Mouse (Mus musculus): ENCODE results near the gene Hdac4. TPM values are rescaled to one million over a fixed set of nuclear protein-coding genes. Genes with fewer than 3 reads are reported as not detected.

Hdac4 gene
- polyA plus RNA-seq, 1 experiment from 2014 or later: 15.4 TPM

DNA sequence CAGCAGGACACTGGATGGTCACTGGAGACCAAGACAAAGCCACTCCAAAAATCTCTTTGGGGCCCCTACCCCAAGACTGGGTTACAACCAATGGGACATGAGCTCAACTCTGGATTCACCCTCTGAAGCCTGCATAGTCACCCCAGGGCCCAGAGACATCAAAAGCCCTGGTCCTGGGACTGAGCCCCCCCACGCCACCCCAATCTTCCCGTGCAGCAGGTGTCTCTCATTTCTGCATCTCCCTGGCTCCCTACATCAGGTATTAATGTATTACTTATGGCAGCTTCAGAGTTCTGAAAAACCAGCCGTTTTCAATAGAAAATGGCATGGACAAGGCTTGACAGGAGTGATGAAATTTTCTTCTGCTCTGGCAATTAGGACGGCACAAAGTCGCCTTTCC is 17.9 kb downstream of the Hdac4 start:
- no peak for ATAC-seq (ENCODE audit: insufficient number of reproducible peaks, insufficient read depth, low FRiP score, low read depth)
- Histone ChIP-seq H3K4me2 (ENCODE audit: low read length) (0 out of 2 replicates have a peak overlapping the region, but pooled peaks have one; percentile 82), H3K27ac (replicated peaks in 1 of 2; ENCODE audit: control insufficient read depth in 1 of 2, insufficient read depth in 1 of 2, low read depth in 2 of 2, low read length in 2 of 2) (peak overlapping the region; percentile 12 to 25; a peak in 2 of 4 replicates), H3K9me3 (ENCODE audit: control insufficient read depth, low read length) (no peaks in the 10 kb centered on the region), H3K9ac (ENCODE audit: low read length) (0 out of 2 replicates have a peak overlapping the region, but pooled peaks have one; percentile 45), H3K4me1 (ENCODE audit: control insufficient read depth in 2 of 2, insufficient read depth in 2 of 2, low read length in 2 of 2) (peaks cover 14 to 39% of the 10 kb centered on the region in 2 experiments), H3K27me3 (ENCODE audit: control insufficient read depth, insufficient read depth, low read length) (no peaks in the 10 kb centered on the region), H3K4me3 (ENCODE audit: control insufficient read depth in 1 of 2, insufficient read depth in 1 of 2, low read depth in 1 of 2, low read length in 2 of 2) (no peak overlapping the region), H3K36me3 (ENCODE audit: control insufficient read depth, insufficient read depth, low read length) (no peaks in the 10 kb centered on the region)
- 78% methylated on average over 5 of the region's 5 CpGs for WGBS

DNA sequence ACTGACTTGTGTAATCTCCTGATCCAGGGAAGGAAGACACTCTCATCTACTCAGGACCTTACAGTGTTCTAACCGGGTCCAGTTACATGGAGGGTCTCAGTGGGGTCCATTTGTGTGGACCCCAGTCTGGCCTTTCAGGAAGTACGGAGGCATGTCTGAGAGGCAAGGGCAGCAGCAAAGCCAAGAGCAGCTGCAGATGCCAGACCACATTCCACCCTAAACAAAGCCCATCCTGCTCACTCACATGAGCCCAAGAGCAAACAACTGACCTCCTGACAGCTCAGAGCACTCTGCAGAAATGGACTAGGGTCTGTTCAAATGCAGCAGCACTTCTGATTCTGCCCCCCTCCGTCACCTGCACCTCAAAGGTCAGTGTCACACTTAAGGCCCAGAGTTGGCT is 18.3 kb downstream of the Hdac4 start:
- WGBS: 54% methylated on average over 3 of the region's 3 CpGs
- Histone ChIP-seq H3K4me3 (ENCODE audit: control insufficient read depth in 1 of 2, insufficient read depth in 1 of 2, low read depth in 1 of 2, low read length in 2 of 2) (no peak overlapping the region), H3K4me1 (ENCODE audit: control insufficient read depth in 2 of 2, insufficient read depth in 2 of 2, low read length in 2 of 2) (peaks cover 14 to 43% of the 10 kb centered on the region in 2 experiments), H3K9me3 (ENCODE audit: control insufficient read depth, low read length) (no peaks in the 10 kb centered on the region), H3K36me3 (ENCODE audit: control insufficient read depth, insufficient read depth, low read length) (no peaks in the 10 kb centered on the region), H3K4me2 (ENCODE audit: low read length) (no peak overlapping the region), H3K9ac (ENCODE audit: low read length) (0 out of 2 replicates have a peak overlapping the region, but pooled peaks have one; percentile 21), H3K27me3 (ENCODE audit: control insufficient read depth, insufficient read depth, low read length) (no peaks in the 10 kb centered on the region), H3K27ac (replicated peaks in 1 of 2; ENCODE audit: control insufficient read depth in 1 of 2, insufficient read depth in 1 of 2, low read depth in 2 of 2, low read length in 2 of 2) (peak overlapping the region; percentile 12 to 25; a peak in 2 of 4 replicates)
- no peak for ATAC-seq (ENCODE audit: insufficient number of reproducible peaks, insufficient read depth, low FRiP score, low read depth)

DNA sequence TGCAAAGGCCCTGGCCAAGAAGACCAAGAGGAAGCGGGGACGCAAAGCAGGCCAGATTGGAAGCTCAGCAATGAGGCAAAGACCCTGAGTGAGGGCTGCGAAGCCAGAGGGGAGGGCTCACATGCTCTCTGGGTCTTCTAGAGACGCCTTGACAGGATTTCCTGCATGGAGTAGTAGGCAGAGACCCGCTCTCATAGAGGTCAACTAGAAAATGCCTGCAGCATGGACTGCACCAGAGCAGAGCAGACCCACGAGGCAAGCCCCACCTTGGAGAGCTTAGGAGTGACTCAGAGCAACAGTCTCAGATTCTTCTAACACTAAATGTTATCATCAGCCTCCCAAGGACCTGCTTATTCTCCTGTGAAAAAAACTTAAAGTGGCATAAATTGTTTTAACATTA is 20.2 kb downstream of the Hdac4 start:
- Histone ChIP-seq H3K4me3 (ENCODE audit: control insufficient read depth in 1 of 2, insufficient read depth in 1 of 2, low read depth in 1 of 2, low read length in 2 of 2) (no peak overlapping the region), H3K36me3 (ENCODE audit: control insufficient read depth, insufficient read depth, low read length) (no peaks in the 10 kb centered on the region), H3K9me3 (ENCODE audit: control insufficient read depth, low read length) (no peaks in the 10 kb centered on the region), H3K4me1 (ENCODE audit: control insufficient read depth in 2 of 2, insufficient read depth in 2 of 2, low read length in 2 of 2) (peaks cover 14 to 44% of the 10 kb centered on the region in 2 experiments), H3K4me2 (ENCODE audit: low read length) (no peak overlapping the region), H3K27ac (replicated peaks in 1 of 2; ENCODE audit: control insufficient read depth in 1 of 2, insufficient read depth in 1 of 2, low read depth in 2 of 2, low read length in 2 of 2) (no peak overlapping the region), H3K27me3 (ENCODE audit: control insufficient read depth, insufficient read depth, low read length) (no peaks in the 10 kb centered on the region), H3K9ac (ENCODE audit: low read length) (no peak overlapping the region)
- ATAC-seq (ENCODE audit: insufficient number of reproducible peaks, insufficient read depth, low FRiP score, low read depth): no peak
- 75% methylated on average over 6 of the region's 6 CpGs for WGBS

DNA sequence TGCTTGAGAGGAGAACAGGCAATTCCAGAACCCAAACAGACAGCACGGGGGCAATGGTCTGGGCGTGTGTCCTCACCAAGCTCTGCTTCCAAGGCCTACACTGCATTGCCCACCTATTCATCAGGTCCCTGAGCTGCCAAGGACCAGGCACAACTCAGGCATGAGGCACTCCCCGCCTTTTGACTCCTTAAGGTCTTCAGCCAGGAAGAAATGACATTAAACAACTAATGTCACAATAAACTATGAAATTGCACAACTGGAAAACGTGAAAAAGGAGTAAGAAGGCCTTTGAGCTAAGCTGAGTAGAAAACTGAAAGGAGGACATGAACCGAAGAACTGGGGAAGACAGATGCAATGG is 20.6 kb downstream of the Hdac4 start:
- Histone ChIP-seq H3K4me3 (ENCODE audit: control insufficient read depth in 1 of 2, insufficient read depth in 1 of 2, low read depth in 1 of 2, low read length in 2 of 2) (no peak overlapping the region), H3K4me1 (ENCODE audit: control insufficient read depth in 2 of 2, insufficient read depth in 2 of 2, low read length in 2 of 2) (peaks cover 14 to 44% of the 10 kb centered on the region in 2 experiments), H3K36me3 (ENCODE audit: control insufficient read depth, insufficient read depth, low read length) (no peaks in the 10 kb centered on the region), H3K9me3 (ENCODE audit: control insufficient read depth, low read length) (no peaks in the 10 kb centered on the region), H3K9ac (ENCODE audit: low read length) (no peak overlapping the region), H3K4me2 (ENCODE audit: low read length) (no peak overlapping the region), H3K27me3 (ENCODE audit: control insufficient read depth, insufficient read depth, low read length) (no peaks in the 10 kb centered on the region), H3K27ac (replicated peaks in 1 of 2; ENCODE audit: control insufficient read depth in 1 of 2, insufficient read depth in 1 of 2, low read depth in 2 of 2, low read length in 2 of 2) (no peak overlapping the region)
- no peak for ATAC-seq (ENCODE audit: insufficient number of reproducible peaks, insufficient read depth, low FRiP score, low read depth)
- WGBS: 86% methylated on average over 5 of the region's 5 CpGs

DNA sequence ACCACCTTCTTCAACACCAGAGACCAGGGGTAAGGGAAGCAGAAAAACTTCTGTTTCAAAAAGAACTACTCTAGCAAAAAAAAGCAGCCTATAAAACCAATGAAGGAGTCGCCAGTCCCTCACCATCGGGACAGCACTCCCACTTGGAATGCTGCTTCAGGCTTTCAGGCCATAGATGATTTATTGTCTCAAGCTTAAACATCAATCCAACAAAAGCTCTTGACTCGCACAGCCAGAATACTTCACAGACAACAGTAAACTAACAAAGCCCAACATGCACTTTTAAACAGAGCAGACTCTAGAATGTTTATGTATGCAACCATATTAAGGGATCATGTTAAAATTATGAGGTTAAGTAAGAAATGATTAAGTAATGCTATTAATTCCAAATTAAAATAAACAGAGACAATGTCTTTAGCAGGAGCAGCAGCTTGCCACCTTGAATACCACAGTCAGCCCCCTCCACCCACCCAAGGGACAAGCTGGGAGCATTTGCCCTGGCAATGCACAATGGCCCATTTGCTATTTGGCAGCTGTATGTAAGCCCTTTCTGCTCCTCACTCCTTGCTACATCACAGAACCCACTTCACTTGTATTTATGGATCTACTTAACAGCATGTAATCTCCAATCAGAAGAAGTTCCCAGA is 21.1 kb downstream of the Hdac4 start:
- Histone ChIP-seq H3K4me1 (ENCODE audit: control insufficient read depth in 2 of 2, insufficient read depth in 2 of 2, low read length in 2 of 2) (peaks cover 14 to 44% of the 10 kb centered on the region in 2 experiments), H3K27me3 (ENCODE audit: control insufficient read depth, insufficient read depth, low read length) (no peaks in the 10 kb centered on the region), H3K27ac (replicated peaks in 1 of 2; ENCODE audit: control insufficient read depth in 1 of 2, insufficient read depth in 1 of 2, low read depth in 2 of 2, low read length in 2 of 2) (no peak overlapping the region), H3K4me3 (ENCODE audit: control insufficient read depth in 1 of 2, insufficient read depth in 1 of 2, low read depth in 1 of 2, low read length in 2 of 2) (no peak overlapping the region), H3K9ac (ENCODE audit: low read length) (no peak overlapping the region), H3K4me2 (ENCODE audit: low read length) (no peak overlapping the region), H3K36me3 (ENCODE audit: control insufficient read depth, insufficient read depth, low read length) (no peaks in the 10 kb centered on the region), H3K9me3 (ENCODE audit: control insufficient read depth, low read length) (no peaks in the 10 kb centered on the region)
- ATAC-seq (ENCODE audit: insufficient number of reproducible peaks, insufficient read depth, low FRiP score, low read depth): no peak
- 75% methylated on average over 3 of the region's 3 CpGs for WGBS

DNA sequence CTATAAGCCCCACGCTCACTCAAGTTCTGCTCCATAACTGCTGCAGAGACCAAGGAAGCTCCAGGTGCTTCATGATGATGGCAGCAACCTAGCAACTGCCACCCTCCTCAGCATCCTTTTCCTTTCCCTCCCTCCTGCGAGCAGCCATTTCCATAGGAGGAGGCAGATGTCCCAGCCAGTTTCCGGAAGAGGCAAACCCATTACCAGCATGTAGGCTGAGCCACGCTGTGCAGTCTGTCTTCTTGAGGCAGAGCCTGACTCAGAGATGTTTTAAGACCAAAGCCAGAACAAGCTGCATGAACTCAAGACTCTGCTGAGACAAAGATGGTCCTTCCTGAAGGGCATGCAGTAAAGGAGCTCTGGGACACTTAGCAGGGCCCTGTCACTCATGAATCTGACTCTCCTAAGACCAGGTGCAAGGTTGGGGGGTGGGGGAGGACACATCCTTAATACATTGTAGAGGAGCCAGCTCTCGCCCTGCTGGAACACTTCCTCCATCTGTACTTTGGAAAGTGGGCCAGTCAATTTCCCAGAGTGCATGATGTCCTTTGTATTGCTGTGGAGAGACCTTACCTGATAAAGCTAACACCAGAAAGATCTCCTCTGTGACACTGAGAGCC is 24.8 kb downstream of the Hdac4 start:
- no peak overlapping the region for H3K27ac ChIP-seq (replicated peaks in 1 of 2; ENCODE audit: control insufficient read depth in 1 of 2, insufficient read depth in 1 of 2, low read depth in 2 of 2, low read length in 2 of 2)
- no peak overlapping the region for H3K4me3 ChIP-seq (ENCODE audit: control insufficient read depth in 1 of 2, insufficient read depth in 1 of 2, low read depth in 1 of 2, low read length in 2 of 2)
- H3K9ac ChIP-seq (ENCODE audit: low read length): no peak overlapping the region
- H3K9me3 ChIP-seq (ENCODE audit: control insufficient read depth, low read length): no peaks in the 10 kb centered on the region
- 87% methylated on average over 5 of the region's 5 CpGs for WGBS
- H3K27me3 ChIP-seq (ENCODE audit: control insufficient read depth, insufficient read depth, low read length): no peaks in the 10 kb centered on the region
- H3K4me1 ChIP-seq (ENCODE audit: control insufficient read depth in 2 of 2, insufficient read depth in 2 of 2, low read length in 2 of 2): peaks cover 11 to 31% of the 10 kb centered on the region in 2 experiments
- ATAC-seq (ENCODE audit: insufficient number of reproducible peaks, insufficient read depth, low FRiP score, low read depth): no peak
- H3K36me3 ChIP-seq (ENCODE audit: control insufficient read depth, insufficient read depth, low read length): no peaks in the 10 kb centered on the region
- H3K4me2 ChIP-seq (ENCODE audit: low read length): no peak overlapping the region

DNA sequence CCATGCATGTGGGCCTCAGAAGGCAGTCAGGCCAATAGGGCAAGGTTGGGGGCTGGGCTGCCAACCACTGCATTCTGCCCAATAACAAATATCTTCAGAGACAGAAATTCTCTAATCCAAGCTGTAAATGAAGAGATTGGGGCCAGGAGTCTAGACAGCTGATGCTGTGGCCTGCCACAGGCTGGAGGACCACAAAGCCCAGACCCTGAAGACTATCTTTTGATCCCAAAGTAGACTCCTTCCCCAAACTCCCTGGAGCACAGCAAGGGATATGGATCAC is 25.8 kb downstream of the Hdac4 start:
- peaks cover 11 to 28% of the 10 kb centered on the region in 2 experiments for H3K4me1 ChIP-seq (ENCODE audit: control insufficient read depth in 2 of 2, insufficient read depth in 2 of 2, low read length in 2 of 2)
- ATAC-seq (ENCODE audit: insufficient number of reproducible peaks, insufficient read depth, low FRiP score, low read depth): no peak
- no peak overlapping the region for H3K27ac ChIP-seq (replicated peaks in 1 of 2; ENCODE audit: control insufficient read depth in 1 of 2, insufficient read depth in 1 of 2, low read depth in 2 of 2, low read length in 2 of 2)
- H3K4me3 ChIP-seq (ENCODE audit: control insufficient read depth in 1 of 2, insufficient read depth in 1 of 2, low read depth in 1 of 2, low read length in 2 of 2): no peak overlapping the region
- no peak overlapping the region for H3K9ac ChIP-seq (ENCODE audit: low read length)
- H3K9me3 ChIP-seq (ENCODE audit: control insufficient read depth, low read length): no peaks in the 10 kb centered on the region
- no peaks in the 10 kb centered on the region for H3K36me3 ChIP-seq (ENCODE audit: control insufficient read depth, insufficient read depth, low read length)
- no peak overlapping the region for H3K4me2 ChIP-seq (ENCODE audit: low read length)
- no peaks in the 10 kb centered on the region for H3K27me3 ChIP-seq (ENCODE audit: control insufficient read depth, insufficient read depth, low read length)
